Mouse (Mus musculus) small intestine, adult 2 months (tissue): ENCODE data around the gene Tent5a. TPM values are rescaled to one million over a fixed set of nuclear protein-coding genes. Genes with fewer than 3 reads are reported as not detected.

Source experiments
- H3K27ac ChIP-seq: fragments of 200-500 bp; 2 replicates; pipeline ENCODE4 v1.5.1; 2012; ENCODE audit warnings: low read depth, low read length, control low read depth, inconsistent platforms; ENCODE audit not compliant: insufficient read depth
- H3K27me3 ChIP-seq: fragments of 200-500 bp; 2 replicates; pipeline ENCODE4 v1.6.1; 2012; ENCODE audit warnings: mild to moderate bottlenecking, moderate library complexity, low read length, inconsistent platforms; ENCODE audit not compliant: control insufficient read depth, insufficient read depth
- H3K36me3 ChIP-seq: fragments of 200-500 bp; 2 replicates; pipeline ENCODE4 v1.6.1; 2012; ENCODE audit warnings: mild to moderate bottlenecking, low read length, control low read depth, inconsistent platforms; ENCODE audit not compliant: control insufficient read depth, insufficient read depth
- H3K4me1 ChIP-seq: fragments of 200-500 bp; 2 replicates; pipeline ENCODE4 v1.6.1; 2012; ENCODE audit warnings: low read length, inconsistent platforms, mixed read lengths; ENCODE audit not compliant: control insufficient read depth, insufficient read depth, insufficient read length
- H3K4me3 ChIP-seq: fragments of 200-500 bp; 2 replicates; pipeline ENCODE4 v1.5.1; 2012; ENCODE audit warnings: low read depth, mild to moderate bottlenecking, control low read depth, inconsistent platforms, low read length, moderate library complexity
- CTCF ChIP-seq: fragments of 200-500 bp; IDR thresholded peaks from 2 replicates; pipeline ENCODE4 v1.5.1; 2012; ENCODE audit warnings: low read depth, mild to moderate bottlenecking, control low read depth, inconsistent platforms, low read length, moderate library complexity, mixed read lengths; ENCODE audit not compliant: insufficient replicate concordance, insufficient read length; ENCODE audit errors: extremely low read depth
- POLR2A ChIP-seq: fragments of 200-500 bp; IDR thresholded peaks from 2 replicates; pipeline ENCODE4 v1.6.1; 2012; ENCODE audit warnings: low read depth, mild to moderate bottlenecking, control low read depth, inconsistent platforms, low read length, moderate library complexity
- WGBS: fragments of 180-500 bp; shearing (Covaris S2); methylation state at CpG from one replicate; pipeline ENCODE4 v1.1.7; 2018; 5-methylcytosine and 5-hydroxymethylcytosine counted together
- polyA plus RNA-seq: library from polyadenylated mRNA; depleted of rRNA; stranded (reverse); fragments of >200 nt; gene quantifications from 2 replicates; pipeline ENCODE4 v1.2.3, GENCODE M21; 2012

Tent5a gene
- polyA plus RNA-seq, 1 experiment, result 15.9 TPM

- 90% methylated on average over 5 of the region's 5 CpGs for WGBS
- Histone ChIP-seq H3K4me3 (no peak overlapping the region), H3K27ac (no peak overlapping the region), H3K27me3 (no peaks in the 10 kb centered on the region), H3K4me1 (0 out of 2 replicates have a peak, but pooled peaks cover 2% of the 10 kb centered on the region), H3K36me3 (no peaks in the 10 kb centered on the region)
- TF ChIP-seq POLR2A (no peak), CTCF (no peak)
These were observed 28.4 kb upstream of the Tent5a start for GRCm38 (mm10) chr9:85355559-85355958.

GRCm38 (mm10) chr9:85347823-85348523 lies 20.8 kb upstream of the Tent5a start:
- whole genome bisulfite sequencing, result 38% methylated on average over 10 of the region's 10 CpGs
- no peaks in the 10 kb centered on the region for H3K36me3 ChIP-seq
- H3K27me3 ChIP-seq, result no peaks in the 10 kb centered on the region
- no peak for TF ChIP-seq CTCF
- no peak for TF ChIP-seq POLR2A
- H3K4me1 ChIP-seq, result peaks cover 18% of the 10 kb centered on the region; the same call in 1 of the 2 replicates
- peak overlapping the region; percentile 73 for H3K27ac ChIP-seq
- no peak overlapping the region for H3K4me3 ChIP-seq

- Histone ChIP-seq H3K27me3 (no peaks in the 10 kb centered on the region), H3K4me1 (peaks cover 13% of the 10 kb centered on the region; the same call in 1 of the 2 replicates), H3K36me3 (no peaks in the 10 kb centered on the region), H3K27ac (peak overlapping the region; percentile 37; the same call in 1 of the 2 replicates), H3K4me3 (no peak overlapping the region)
- WGBS, result 17% methylated on average over 8 of the region's 8 CpGs
- TF ChIP-seq CTCF (no peak), POLR2A (no peak)
These were observed 16.0 kb upstream of the Tent5a start for GRCm38 (mm10) chr9:85342892-85343785.

GRCm38 (mm10) chr9:85340303-85340702 lies 13.2 kb upstream of the Tent5a start:
- no peak overlapping the region for H3K27ac ChIP-seq
- WGBS, result 20% methylated on average over 3 of the region's 3 CpGs
- no peak overlapping the region for H3K4me3 ChIP-seq
- H3K4me1 ChIP-seq, result peaks cover 4% of the 10 kb centered on the region; the same call in 1 of the 2 replicates
- TF ChIP-seq POLR2A, result no peak
- no peak for TF ChIP-seq CTCF
- no peaks in the 10 kb centered on the region for H3K36me3 ChIP-seq
- no peaks in the 10 kb centered on the region for H3K27me3 ChIP-seq

- H3K27ac ChIP-seq, result no peak overlapping the region
- no peaks in the 10 kb centered on the region for H3K27me3 ChIP-seq
- H3K36me3 ChIP-seq, result no peaks in the 10 kb centered on the region
- TF ChIP-seq CTCF (no peak), POLR2A (no peak)
- 87% methylated on average over 7 of the region's 7 CpGs for WGBS
- H3K4me1 ChIP-seq, result peaks cover 2% of the 10 kb centered on the region; the same call in 1 of the 2 replicates
- H3K4me3 ChIP-seq, result no peak overlapping the region
These were observed 8.9 kb upstream of the Tent5a start for GRCm38 (mm10) chr9:85336046-85336445.

GRCm38 (mm10) chr9:85331521-85331920 lies 4.4 kb upstream of the Tent5a start:
- TF ChIP-seq CTCF, result no peak
- TF ChIP-seq POLR2A, result no peak
- no peak overlapping the region for H3K27ac ChIP-seq
- WGBS, result 61% methylated on average over 2 of the region's 2 CpGs
- no peaks in the 10 kb centered on the region for H3K36me3 ChIP-seq
- H3K4me1 ChIP-seq, result peaks cover 2% of the 10 kb centered on the region; the same call in 1 of the 2 replicates
- no peak overlapping the region for H3K4me3 ChIP-seq
- H3K27me3 ChIP-seq, result no peaks in the 10 kb centered on the region

GRCm38 (mm10) chr9:85328259-85328658 lies 1.1 kb upstream of the Tent5a start:
- Histone ChIP-seq H3K36me3 (peaks cover 14% of the 10 kb centered on the region), H3K4me3 (peak overlapping the region; percentile 78), H3K27ac (peak overlapping the region; percentile 100), H3K27me3 (no peaks in the 10 kb centered on the region), H3K4me1 (no peaks in the 10 kb centered on the region; the same call in 1 of the 2 replicates)
- WGBS, result 1% methylated on average over 16 of the region's 16 CpGs
- TF ChIP-seq CTCF (peak; percentile 99), POLR2A (peak; percentile 23; the same call in 1 of the 2 replicates)
